Mouse (Mus musculus): ENCODE measurements around the gene Cdk8. TPM values are rescaled to one million over a fixed set of nuclear protein-coding genes. Genes with fewer than 3 reads are reported as not detected.

Cdk8 gene
- total and polyA plus RNA-seq, 3 experiments: 139 to 745 (median 154) TPM

DNA sequence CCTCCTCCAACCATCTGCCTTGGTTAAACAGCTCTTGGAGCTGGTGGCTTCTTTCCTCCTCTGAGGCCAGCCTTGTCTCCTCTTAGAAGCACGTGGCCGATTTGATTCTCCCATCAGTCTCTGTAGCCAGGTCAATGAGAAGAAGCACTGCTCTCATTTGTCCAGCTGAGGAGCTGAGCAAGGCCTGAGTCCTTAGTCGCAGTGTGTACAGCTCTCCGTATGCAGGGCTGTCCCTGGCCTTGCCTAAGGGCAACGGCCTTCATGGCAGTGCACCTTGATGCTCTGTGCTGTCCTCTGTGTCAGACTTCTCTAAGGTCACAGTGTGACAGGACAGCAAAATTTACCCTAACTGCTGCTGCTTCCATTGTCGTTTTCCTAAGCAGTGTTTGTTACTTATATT, 52.9 kb downstream of the Cdk8 start:
- H3K27ac ChIP-seq (ENCODE audit: control insufficient read depth, low read depth, low read length): no peak overlapping the region
- TF ChIP-seq ELF1 (IDR thresholded peaks at IDR 0.05; ENCODE audit: low read depth, low read length): no peak
- no peak for TF ChIP-seq GABPA (IDR thresholded peaks at IDR 0.05; ENCODE audit: low read depth, low read length)
- no peak for TF ChIP-seq CHD1 (IDR thresholded peaks at IDR 0.05; ENCODE audit: low read depth, low read length)
- no peak for TF ChIP-seq NELFE (IDR thresholded peaks at IDR 0.05; ENCODE audit: low read depth, low read length)
- no peak overlapping the region for H3K4me3 ChIP-seq (ENCODE audit: control insufficient read depth in 1 of 2, insufficient read depth in 1 of 2, low read depth in 2 of 2, low read length in 2 of 2)
- no peaks in the 10 kb centered on the region for H3K79me2 ChIP-seq (ENCODE audit: control insufficient read depth, insufficient read depth, low read length, poor library complexity)
- peaks cover 13 to 57% of the 10 kb centered on the region in 2 experiments for H3K36me3 ChIP-seq (ENCODE audit: control insufficient read depth in 1 of 2, insufficient read depth in 2 of 2, low read length in 2 of 2)
- H3K9me3 ChIP-seq (replicated peaks; ENCODE audit: insufficient read depth, low read length): no peaks in the 10 kb centered on the region
- no peaks in the 10 kb centered on the region for H3K27me3 ChIP-seq (ENCODE audit: control insufficient read depth in 1 of 2, insufficient read depth in 2 of 2, low read length in 2 of 2)
- DNase-seq (ENCODE audit: low read depth, low spot score): no peak
- peaks cover 7 to 8% of the 10 kb centered on the region in 2 experiments for H3K4me1 ChIP-seq (ENCODE audit: control insufficient read depth in 1 of 2, insufficient read depth in 2 of 2, low read length in 2 of 2)
- H3K9ac ChIP-seq (ENCODE audit: control insufficient read depth, low read depth, low read length, poor library complexity, severe bottlenecking): no peak overlapping the region

DNA sequence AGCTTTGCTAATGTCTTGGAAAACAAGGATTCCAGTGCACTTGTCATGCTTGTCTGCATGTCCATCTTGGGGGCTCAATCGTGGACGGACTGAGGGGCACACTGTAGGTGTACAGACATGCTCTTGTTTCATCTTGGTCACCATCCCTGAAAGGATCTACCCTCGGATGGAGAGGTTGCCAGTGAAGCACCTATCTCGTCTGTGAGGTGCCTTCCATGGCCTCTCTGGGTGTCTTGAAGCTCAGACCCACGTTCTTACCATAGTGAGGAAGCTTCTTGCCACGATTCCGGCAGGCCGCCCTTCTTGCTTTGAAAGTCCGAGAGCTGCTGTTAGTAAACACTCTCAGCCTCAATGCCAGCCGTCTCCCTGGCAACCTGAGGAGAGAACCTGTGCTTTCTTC, 56.4 kb downstream of the Cdk8 start:
- TF ChIP-seq USF1 (IDR thresholded peaks at IDR 0.05; ENCODE audit: low read depth, low read length) (no peak), CHD1 (IDR thresholded peaks at IDR 0.05; ENCODE audit: low read depth, low read length) (no peak), ZKSCAN1 (IDR thresholded peaks at IDR 0.05; ENCODE audit: low read depth, low read length) (no peak), E2F4 (IDR thresholded peaks at IDR 0.05; ENCODE audit: borderline replicate concordance, low read depth, low read length) (no peak), GATA1 (IDR thresholded peaks at IDR 0.05; ENCODE audit: low read depth, low read length) (no peak), BHLHE40 (IDR thresholded peaks at IDR 0.05; ENCODE audit: borderline replicate concordance, low read depth, low read length) (no peak), RAD21 (IDR thresholded peaks at IDR 0.05; ENCODE audit: low read depth, low read length) (no peak)
- Histone ChIP-seq H3K4me1 (ENCODE audit: control insufficient read depth in 1 of 2, insufficient read depth in 2 of 2, low read length in 2 of 2) (no peaks in the 10 kb centered on the region), H3K27ac (ENCODE audit: control insufficient read depth, low read depth, low read length) (no peak overlapping the region), H3K36me3 (ENCODE audit: control insufficient read depth in 1 of 2, insufficient read depth in 2 of 2, low read length in 2 of 2) (peaks cover 0 to 58% of the 10 kb centered on the region in 2 experiments; a peak in 2 of 4 replicates), H3K9ac (ENCODE audit: control insufficient read depth, low read depth, low read length, poor library complexity, severe bottlenecking) (no peak overlapping the region), H3K27me3 (ENCODE audit: control insufficient read depth in 1 of 2, insufficient read depth in 2 of 2, low read length in 2 of 2) (no peaks in the 10 kb centered on the region), H3K9me3 (replicated peaks; ENCODE audit: insufficient read depth, low read length) (no peaks in the 10 kb centered on the region), H3K4me3 (ENCODE audit: control insufficient read depth in 1 of 2, insufficient read depth in 1 of 2, low read depth in 2 of 2, low read length in 2 of 2) (no peak overlapping the region), H3K79me2 (ENCODE audit: control insufficient read depth, insufficient read depth, low read length, poor library complexity) (no peaks in the 10 kb centered on the region)
- no peak for DNase-seq (ENCODE audit: low read depth, low spot score)

- TF ChIP-seq POLR2AphosphoS2 (IDR thresholded peaks at IDR 0.05; ENCODE audit: low read length) (0 out of 2 replicates have a peak, but pooled peaks have one; percentile 26), ZC3H11A (IDR thresholded peaks at IDR 0.05; ENCODE audit: low read depth, low read length) (no peak)
- Histone ChIP-seq H3K27me3 (ENCODE audit: control insufficient read depth in 1 of 2, insufficient read depth in 2 of 2, low read length in 2 of 2) (no peaks in the 10 kb centered on the region), H3K36me3 (ENCODE audit: control insufficient read depth in 1 of 2, insufficient read depth in 2 of 2, low read length in 2 of 2) (peaks cover 0 to 58% of the 10 kb centered on the region in 2 experiments; a peak in 2 of 4 replicates), H3K9me3 (replicated peaks; ENCODE audit: insufficient read depth, low read length) (no peaks in the 10 kb centered on the region), H3K79me2 (ENCODE audit: control insufficient read depth, insufficient read depth, low read length, poor library complexity) (no peaks in the 10 kb centered on the region), H3K4me3 (ENCODE audit: control insufficient read depth in 1 of 2, insufficient read depth in 1 of 2, low read depth in 2 of 2, low read length in 2 of 2) (no peak overlapping the region), H3K9ac (ENCODE audit: control insufficient read depth, low read depth, low read length, poor library complexity, severe bottlenecking) (no peak overlapping the region), H3K27ac (ENCODE audit: control insufficient read depth, low read depth, low read length) (no peak overlapping the region), H3K4me1 (ENCODE audit: control insufficient read depth in 1 of 2, insufficient read depth in 2 of 2, low read length in 2 of 2) (no peaks in the 10 kb centered on the region)
- no peak for DNase-seq (ENCODE audit: low read depth, low spot score)
These were observed 57.0 kb downstream of the Cdk8 start for GRCm38 (mm10) chr5:146288048-146288501.

All from MEL (cell line).